Mouse (Mus musculus) large intestine, adult 2 months (tissue): Measurements from ENCODE around the gene Srd5a1. TPM values are rescaled to one million over a fixed set of nuclear protein-coding genes. Genes with fewer than 3 reads are reported as not detected.
"Not testable (repeated sequence)": the region's sequence is repeated elsewhere in the genome, so short reads cannot be mapped to it uniquely, and the experiment has no call there.

Source experiments
- DNase-seq: peaks from one replicate; pipeline ENCODE4 v3.0.0-alpha.2; 2012; ENCODE audit warnings: low read depth, low spot score
- WGBS: fragments of 180-500 bp; shearing (Covaris S2); methylation state at CpG from one replicate; pipeline ENCODE4 v1.1.7; 2018; 5-methylcytosine and 5-hydroxymethylcytosine counted together
- polyA plus RNA-seq: library from polyadenylated mRNA; depleted of rRNA; stranded (reverse); fragments of >200 nt; gene quantifications from 2 replicates; pipeline ENCODE4 v1.2.3, GENCODE M21; 2012

The Srd5a1 gene
- polyA plus RNA-seq, 1 experiment = 9.3 TPM

GRCm38 (mm10) chr13:69585828-69586227 lies 25.4 kb downstream of the Srd5a1 start:
- DNase-seq = no peak
- 20% methylated on average over 6 of the region's 6 CpGs for WGBS

- no peak for DNase-seq
- 86% methylated on average over 6 of the region's 6 CpGs for WGBS
Observed at GRCm38 (mm10) chr13:69583591-69583990, 27.7 kb downstream of the Srd5a1 start.

- WGBS = 91% methylated on average over 6 of the region's 6 CpGs
- DNase-seq = no peak
Observed at GRCm38 (mm10) chr13:69582411-69582810, 28.8 kb downstream of the Srd5a1 start.

- 88% methylated on average over 16 of the region's 16 CpGs for WGBS
Observed at GRCm38 (mm10) chr13:69577181-69577834, 33.9 kb downstream of the Srd5a1 start.

GRCm38 (mm10) chr13:69576676-69577075 lies 34.6 kb downstream of the Srd5a1 start:
- 52% methylated on average over 11 of the region's 11 CpGs for WGBS
- DNase-seq = no peak

More at GRCm38 (mm10) chr13:69577181-69577834, 33.9 kb downstream of the Srd5a1 start:
- DNase-seq = no peak

- WGBS = 97% methylated on average over 3 of the region's 3 CpGs
- DNase-seq = no peak
Observed at GRCm38 (mm10) chr13:69572594-69572993, 38.6 kb downstream of the Srd5a1 start.

- DNase-seq = peak; percentile 35
- WGBS = 28% methylated on average over 9 of the region's 9 CpGs
Observed at GRCm38 (mm10) chr13:69569201-69569600, 42.0 kb downstream of the Srd5a1 start.

GRCm38 (mm10) chr13:69565401-69565800 lies 45.8 kb downstream of the Srd5a1 start:
- DNase-seq = not testable (repeated sequence)
- 88% methylated on average over 4 of the region's 4 CpGs for WGBS

GRCm38 (mm10) chr13:69564573-69564972 lies 46.7 kb downstream of the Srd5a1 start:
- DNase-seq = no peak

GRCm38 (mm10) chr13:69563905-69564304 lies 47.3 kb downstream of the Srd5a1 start:
- DNase-seq = no peak
- 27% methylated on average over 3 of the region's 3 CpGs for WGBS

GRCm38 (mm10) chr13:69562654-69563574 lies 48.3 kb downstream of the Srd5a1 start:
- DNase-seq = no peak
- 30% methylated on average over 12 of the region's 12 CpGs for WGBS

- WGBS = 88% methylated on average over 9 of the region's 9 CpGs
- no peak for DNase-seq
Observed at GRCm38 (mm10) chr13:69562004-69562403, 49.2 kb downstream of the Srd5a1 start.

- WGBS = 61% methylated on average over 13 of the region's 13 CpGs
- no peak for DNase-seq
Observed at GRCm38 (mm10) chr13:69559291-69559961, 51.8 kb downstream of the Srd5a1 start.

- DNase-seq = no peak
- WGBS = 51% methylated on average over 6 of the region's 6 CpGs
Observed at GRCm38 (mm10) chr13:69558098-69558660, 53.1 kb downstream of the Srd5a1 start.

- no peak for DNase-seq
Observed at GRCm38 (mm10) chr13:69556728-69557127, 54.5 kb downstream of the Srd5a1 start.

- 79% methylated on average over 6 of the region's 6 CpGs for WGBS
- DNase-seq = no peak
Observed at GRCm38 (mm10) chr13:69555957-69556482, 55.2 kb downstream of the Srd5a1 start.

GRCm38 (mm10) chr13:69555045-69555444 lies 56.2 kb downstream of the Srd5a1 start:
- DNase-seq = no peak
- 21% methylated on average over 8 of the region's 8 CpGs for WGBS

- DNase-seq = no peak
Observed at GRCm38 (mm10) chr13:69554255-69554654, 57.0 kb downstream of the Srd5a1 start.

GRCm38 (mm10) chr13:69553024-69553423 lies 58.2 kb downstream of the Srd5a1 start:
- WGBS = 14% methylated on average over 5 of the region's 5 CpGs
- DNase-seq = no peak

More at GRCm38 (mm10) chr13:69554255-69554654, 57.0 kb downstream of the Srd5a1 start:
- WGBS = 70% methylated on average over 9 of the region's 9 CpGs

GRCm38 (mm10) chr13:69550831-69551230 lies 60.4 kb downstream of the Srd5a1 start:
- WGBS = 89% methylated on average over 2 of the region's 2 CpGs
- no peak for DNase-seq
